8 mouse cellular contexts compared by ENCODE assay signal in the genomic region with DNA sequence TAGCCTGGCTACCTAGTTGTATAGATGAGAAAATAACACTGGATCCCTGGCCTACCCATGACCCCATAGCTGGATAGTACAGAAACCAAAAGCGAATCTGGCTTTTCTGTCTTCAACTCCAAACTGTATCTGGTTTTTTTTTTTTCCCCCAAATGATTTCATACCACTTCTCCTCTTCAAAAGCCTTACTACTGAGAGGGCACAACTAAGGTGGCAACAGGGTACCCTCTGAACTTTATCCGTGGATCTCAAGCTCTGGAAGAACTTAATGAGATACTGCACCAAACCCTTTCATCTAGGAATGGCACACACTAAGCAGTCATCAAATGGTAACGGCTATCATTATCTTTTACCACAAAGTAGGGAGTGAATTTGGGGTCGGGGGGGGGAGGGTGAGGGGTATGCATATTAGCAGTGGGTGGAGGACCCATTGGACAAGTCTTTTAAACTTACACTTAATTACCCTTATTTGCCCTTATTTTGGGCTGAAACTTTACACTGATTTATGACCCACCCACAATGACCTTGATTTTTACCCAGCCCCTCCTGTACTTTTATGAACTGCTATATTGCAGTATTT. TPM values are rescaled to one million over a fixed set of nuclear protein-coding genes. Genes with fewer than 3 reads are reported as not detected.
DNase-seq lines count a peak whose midpoint lies in the region; ATAC-seq and TF ChIP-seq lines count a peak whose summit lies in the region.

No protein-coding gene starts in this region.

- no peak for TF ChIP-seq CTCF in kidney, adult 2 months (conservative IDR thresholded peaks at IDR 0.05; ENCODE audit: insufficient read depth, insufficient read length, low read depth, low read length)
- no peak for TF ChIP-seq CTCF in G1E (IDR thresholded peaks at IDR 0.05; ENCODE audit: low read depth, low read length)

- no peaks in the 10 kb centered on the region for H3K36me3 ChIP-seq in kidney, adult 2 months (ENCODE audit: control insufficient read depth, insufficient read depth, low read length)
- peaks cover 14% of the 10 kb centered on the region for H3K36me3 ChIP-seq in G1E (replicated peaks)
- no peaks in the 10 kb centered on the region for H3K36me3 ChIP-seq in hindbrain, embryonic 12.5 days
- H3K36me3 ChIP-seq in midbrain, embryonic 12.5 days, result no peaks in the 10 kb centered on the region

- peak overlapping the region; percentile 84 for H3K9ac ChIP-seq in hindbrain, embryonic 12.5 days
- H3K9ac ChIP-seq in midbrain, embryonic 12.5 days (replicated peaks), result peak overlapping the region; percentile 88

- no peaks in the 10 kb centered on the region for H3K27me3 ChIP-seq in kidney, adult 2 months (replicated peaks; ENCODE audit: control insufficient read depth, insufficient read depth, low read length)
- peaks cover 4% of the 10 kb centered on the region; the same call in 1 of the 2 replicates for H3K27me3 ChIP-seq in G1E (ENCODE audit: insufficient read depth, low read length)
- H3K27me3 ChIP-seq in hindbrain, embryonic 12.5 days, result no peaks in the 10 kb centered on the region
- no peaks in the 10 kb centered on the region for H3K27me3 ChIP-seq in midbrain, embryonic 12.5 days

- no peak overlapping the region for H3K27ac ChIP-seq in kidney, adult 2 months (ENCODE audit: insufficient read depth, low read depth, low read length)
- peak overlapping the region; percentile 82 for H3K27ac ChIP-seq in hindbrain, embryonic 12.5 days
- peak overlapping the region; percentile 84; the same call in 1 of the 2 replicates for H3K27ac ChIP-seq in midbrain, embryonic 12.5 days (replicated peaks)

- no peaks in the 10 kb centered on the region for H3K9me3 ChIP-seq in G1E (replicated peaks)
- no peaks in the 10 kb centered on the region for H3K9me3 ChIP-seq in hindbrain, embryonic 12.5 days (replicated peaks)
- H3K9me3 ChIP-seq in midbrain, embryonic 12.5 days, result no peaks in the 10 kb centered on the region

- WGBS in kidney, adult 2 months, result 26% methylated on average over 4 of the region's 4 CpGs
- WGBS in hindbrain, embryonic 12.5 days, result 34% methylated on average over 4 of the region's 4 CpGs
- WGBS in midbrain, embryonic 12.5 days, result 35% methylated on average over 4 of the region's 4 CpGs

- peak overlapping the region; percentile 70 for H3K4me3 ChIP-seq in kidney, adult 2 months (ENCODE audit: insufficient read depth, low read depth, low read length)
- H3K4me3 ChIP-seq in G1E (ENCODE audit: low read depth, low read length), result peak overlapping the region; percentile 80
- H3K4me3 ChIP-seq in hindbrain, embryonic 12.5 days, result peak overlapping the region; percentile 86
- peak overlapping the region; percentile 88 for H3K4me3 ChIP-seq in midbrain, embryonic 12.5 days

- H3K4me1 ChIP-seq in kidney, adult 2 months (ENCODE audit: control insufficient read depth, insufficient read depth, low read length), result peaks cover 3% of the 10 kb centered on the region; the same call in 1 of the 2 replicates
- peaks cover 24% of the 10 kb centered on the region for H3K4me1 ChIP-seq in G1E (ENCODE audit: insufficient read depth, low read depth, low read length)
- peaks cover 14% of the 10 kb centered on the region for H3K4me1 ChIP-seq in hindbrain, embryonic 12.5 days
- peaks cover 13% of the 10 kb centered on the region for H3K4me1 ChIP-seq in midbrain, embryonic 12.5 days

- peak overlapping the region; percentile 65 for H3K4me2 ChIP-seq in hindbrain, embryonic 12.5 days (replicated peaks)
- peak overlapping the region; percentile 76 for H3K4me2 ChIP-seq in midbrain, embryonic 12.5 days (replicated peaks)

- intact Hi-C loops in gastrocnemius, postnatal 36 days (cut with DNase I), result no loop called here

- TF ChIP-seq POLR2A in kidney, adult 2 months (IDR thresholded peaks at IDR 0.05; ENCODE audit: low read depth, low read length), result no peak

- no peak for ATAC-seq in G1E (ENCODE audit: extremely low read depth, insufficient number of reproducible peaks, low FRiP score, poor library complexity, severe bottlenecking)
- ATAC-seq in hindbrain, embryonic 12.5 days (ENCODE audit: low FRiP score), result no peak
- no peak for ATAC-seq in midbrain, embryonic 12.5 days (ENCODE audit: low FRiP score, low read depth)

- no peak for DNase-seq in kidney, adult 2 months
- DNase-seq in kidney, adult 9 months, result no peak
- no peak for DNase-seq in G1E (ENCODE audit: low spot score)
- DNase-seq in left cerebral cortex, adult 8-10 months (ENCODE audit: low spot score in 2 of 2), result no peak
- DNase-seq in gastrocnemius, postnatal 36 days, result no peak
- no peak for DNase-seq in layer of hippocampus, postnatal 14 days (ENCODE audit: low spot score in 2 of 2)

RNA-seq across cellular contexts. Expression of a gene that starts 1.2 kb away (rescaled TPM):
- 3.4 and 3.6 TPM in 2 replicates for polyA plus RNA-seq in kidney, adult 2 months (2012; rRNA removed)
- 41.8 and 55.3 TPM in 2 replicates for total RNA-seq in G1E (2014; fragmentation: Nextera tagmentation)
- 23.9 and 28.6 TPM in 2 replicates for total RNA-seq in G1E (2017)
- polyA plus RNA-seq in G1E (2012), result 2.2 and 2.9 TPM in 2 replicates
- polyA plus RNA-seq in hindbrain, embryonic 12.5 days (2016; fragmentation: Nextera tagmentation; extraction: Ambion mirVana), result 20.2 and 22.4 TPM in 2 replicates
- 20.5 and 21.1 TPM in 2 replicates for polyA plus RNA-seq in midbrain, embryonic 12.5 days (2016; fragmentation: Nextera tagmentation; extraction: Ambion mirVana)
- 10 to 100 TPM; 49.9 to 65.6 (median 58.2) TPM for total RNA-seq in left cerebral cortex, adult 8-10 months (2022)
- total RNA-seq in gastrocnemius, postnatal 36 days (2021), result 10 to 100 TPM in 1 of 2 experiments, 1 to 10 TPM in 1; 9.9 to 12.0 TPM
- 10 to 100 TPM; 43.7 to 46.7 TPM for total RNA-seq in layer of hippocampus, postnatal 14 days (2021)

RNA-seq across cellular contexts. Expression of a gene that starts 26.4 kb away (rescaled TPM):
- polyA plus RNA-seq in kidney, adult 2 months (2012; rRNA removed), result not detected in 2 replicates
- total RNA-seq in G1E (2014; fragmentation: Nextera tagmentation) (not detected in 2 replicates), G1E (2017) (0.06 TPM in 1 of 2 replicates, not detected in the other)
- polyA plus RNA-seq in G1E (2012), result not detected in 2 replicates
- polyA plus RNA-seq in hindbrain, embryonic 12.5 days (2016; fragmentation: Nextera tagmentation; extraction: Ambion mirVana), result 0.26 TPM in 1 of 2 replicates, not detected in the other
- polyA plus RNA-seq in midbrain, embryonic 12.5 days (2016; fragmentation: Nextera tagmentation; extraction: Ambion mirVana), result not detected in 2 replicates
- under 1 TPM in 3 of 4 experiments, not detected in 1; 0.28 to 0.89 (median 0.37) TPM for total RNA-seq in left cerebral cortex, adult 8-10 months (2022)
- total RNA-seq in gastrocnemius, postnatal 36 days (2021), result not detected
- not detected for total RNA-seq in layer of hippocampus, postnatal 14 days (2021)
